Mouse (Mus musculus): ENCODE measurements around the gene Dmkn. TPM values are rescaled to one million over a fixed set of nuclear protein-coding genes. Genes with fewer than 3 reads are reported as not detected.
A peak's percentile ranks its signal among the peaks of the same experiment; 100 is the strongest.

The Dmkn gene
- polyA plus RNA-seq, 1 experiment = 4.5 TPM

GRCm38 (mm10) chr7:30758853-30759252, 4.7 kb upstream of the Dmkn start:
- no peak for DNase-seq (ENCODE audit: extremely low spot score in 1 of 2, low spot score in 1 of 2)

GRCm38 (mm10) chr7:30761769-30762352, 1.7 kb upstream of the Dmkn start:
- DNase-seq (ENCODE audit: extremely low spot score in 1 of 2, low spot score in 1 of 2) = no peak

DNA sequence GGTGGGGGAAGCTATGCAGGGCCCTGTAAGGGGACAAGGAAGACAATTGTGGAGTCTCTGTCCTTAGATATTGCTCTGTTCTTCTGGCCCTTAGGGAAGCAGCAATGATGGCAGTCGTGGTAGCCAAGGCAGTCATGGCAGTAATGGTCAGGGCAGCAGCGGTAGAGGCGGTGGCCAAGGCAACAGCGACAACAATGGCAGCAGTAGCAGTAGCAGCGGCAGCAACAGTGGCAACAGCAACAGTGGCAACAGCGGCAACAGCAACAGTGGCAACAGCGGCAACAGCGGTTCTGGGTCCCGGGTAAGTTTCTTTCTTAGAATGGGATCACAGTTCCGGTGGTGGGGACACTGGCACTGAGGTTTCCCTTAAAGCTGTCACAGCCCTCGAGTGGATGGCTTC, 1.6 kb downstream of the Dmkn start:
- no peak for DNase-seq (ENCODE audit: extremely low spot score in 1 of 2, low spot score in 1 of 2)

- no peak for DNase-seq (ENCODE audit: extremely low spot score in 1 of 2, low spot score in 1 of 2)
Measured at GRCm38 (mm10) chr7:30766408-30766807, 2.9 kb downstream of the Dmkn start.

DNA sequence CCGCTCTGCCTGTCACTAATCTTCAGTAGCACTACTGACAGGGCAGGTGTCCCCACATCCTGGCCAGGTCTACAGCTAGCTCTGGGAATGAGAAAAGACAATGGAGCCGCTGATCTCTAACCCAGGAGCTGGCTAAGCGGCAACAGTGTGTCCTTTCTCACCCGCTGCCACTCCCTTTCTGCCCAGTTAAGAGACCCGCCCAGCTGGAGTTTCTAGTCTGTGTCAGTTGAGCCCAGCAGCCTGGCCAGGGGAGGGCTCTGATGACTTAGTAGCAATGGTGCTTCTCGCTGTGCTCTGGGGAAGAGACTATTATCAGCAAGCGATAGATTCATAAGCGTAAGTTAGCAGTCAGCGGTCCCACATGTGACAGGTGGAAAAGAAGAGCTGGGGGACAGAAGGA, 5.7 kb downstream of the Dmkn start:
- no peak for DNase-seq (ENCODE audit: extremely low spot score in 1 of 2, low spot score in 1 of 2)

- DNase-seq (ENCODE audit: extremely low spot score in 1 of 2, low spot score in 1 of 2) = peak in 1 of 2 experiments; percentile 45
Measured at GRCm38 (mm10) chr7:30776104-30776503, 12.5 kb downstream of the Dmkn start.

DNA sequence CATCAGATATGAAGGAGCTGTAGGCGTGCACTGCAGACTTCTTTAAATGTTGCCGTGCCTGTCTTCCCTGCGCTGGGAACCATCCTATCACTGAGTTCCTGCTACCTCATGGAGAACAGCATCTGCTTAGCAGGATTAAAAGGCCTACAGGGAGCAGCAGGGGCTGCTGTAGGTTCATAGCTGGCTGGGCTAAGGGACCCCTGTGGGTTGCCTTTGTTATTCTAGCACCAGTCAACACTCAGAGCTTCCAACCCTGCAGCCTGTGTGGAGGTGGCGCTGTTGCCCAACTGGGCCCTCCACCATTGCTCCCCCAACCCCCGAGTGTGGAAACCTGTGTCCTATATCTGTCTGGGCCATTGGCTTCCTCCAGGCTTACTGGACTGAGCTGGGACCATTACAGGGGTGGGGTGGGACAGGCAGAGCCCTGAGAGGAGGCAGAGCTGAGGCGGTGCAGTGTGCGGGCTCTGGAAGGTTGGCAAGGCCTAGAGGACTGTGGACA, 13.6 kb downstream of the Dmkn start:
- DNase-seq (ENCODE audit: extremely low spot score in 1 of 2, low spot score in 1 of 2) = no peak

DNA sequence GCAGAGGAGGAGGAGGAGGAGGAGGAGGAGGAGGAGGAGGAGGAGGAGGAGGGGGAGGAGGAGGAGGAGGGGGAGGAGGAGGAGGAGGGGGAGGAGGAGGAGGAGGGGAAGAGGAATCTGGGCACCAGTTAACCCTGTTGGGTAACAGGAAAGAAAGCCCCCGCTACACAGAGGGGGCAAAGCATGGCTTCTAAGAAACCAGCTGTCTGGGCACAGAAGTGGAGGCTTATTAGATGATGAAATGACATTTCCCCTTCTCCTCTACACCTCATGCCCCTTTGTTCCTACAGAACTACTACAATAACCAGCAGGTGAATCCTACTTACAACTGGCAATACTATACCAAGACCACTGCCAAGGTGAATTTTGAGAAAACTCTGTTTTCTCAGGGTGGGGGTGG, 14.4 kb downstream of the Dmkn start:
- no peak for DNase-seq (ENCODE audit: extremely low spot score in 1 of 2, low spot score in 1 of 2)

- no peak for DNase-seq (ENCODE audit: extremely low spot score in 1 of 2, low spot score in 1 of 2)
Measured at GRCm38 (mm10) chr7:30781792-30782191, 18.2 kb downstream of the Dmkn start.

GRCm38 (mm10) chr7:30782658-30783057, 19.1 kb downstream of the Dmkn start:
- DNase-seq (ENCODE audit: extremely low spot score in 1 of 2, low spot score in 1 of 2) = no peak

- DNase-seq (ENCODE audit: extremely low spot score in 1 of 2, low spot score in 1 of 2) = no peak
Measured at GRCm38 (mm10) chr7:30785154-30785553, 21.6 kb downstream of the Dmkn start.

DNA sequence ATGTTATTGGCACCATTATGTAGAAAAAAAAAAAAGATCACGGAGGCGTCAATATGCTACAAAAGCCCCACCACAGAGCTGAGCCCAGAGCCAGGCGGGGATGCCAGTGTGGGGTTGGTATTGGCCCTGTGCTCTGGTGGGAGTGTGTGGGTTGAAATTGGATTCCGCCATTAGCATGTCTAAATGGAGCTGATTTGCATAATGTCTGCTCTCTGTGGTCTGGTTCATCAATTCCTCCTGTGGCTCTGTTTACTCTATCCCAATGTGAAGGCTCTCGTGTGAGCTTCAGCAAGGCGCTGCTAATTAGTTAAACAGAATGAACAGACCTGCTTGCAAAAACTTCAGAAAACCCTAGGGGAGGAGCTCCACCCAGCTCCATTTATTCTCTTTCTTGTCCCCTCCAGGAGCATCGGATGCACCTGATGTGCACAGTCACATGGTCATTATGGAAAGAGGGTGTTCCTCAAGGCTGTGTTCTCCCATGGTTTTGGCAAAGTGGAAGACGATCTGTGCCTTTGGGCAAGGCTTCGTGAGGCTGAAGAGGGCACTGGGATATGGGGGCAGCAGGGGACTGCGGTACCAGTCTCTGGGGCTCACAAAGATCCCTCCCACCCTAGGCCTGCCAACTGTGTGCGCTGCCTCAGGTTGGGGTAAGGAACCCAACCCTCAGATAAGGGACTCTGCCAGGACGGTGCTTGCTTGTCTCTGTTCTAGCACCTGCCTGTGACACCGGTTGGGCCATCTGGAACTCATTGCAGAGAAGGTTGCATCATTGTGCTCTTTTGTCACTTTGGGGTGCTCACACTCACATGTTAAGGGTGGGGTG, 22.4 kb downstream of the Dmkn start:
- DNase-seq (ENCODE audit: extremely low spot score in 1 of 2, low spot score in 1 of 2) = peak in 1 of 2 experiments; percentile 36

- no peak for DNase-seq (ENCODE audit: extremely low spot score in 1 of 2, low spot score in 1 of 2)
Measured at GRCm38 (mm10) chr7:30787377-30788022, 23.9 kb downstream of the Dmkn start, which contains the start of gene Krtdap. Gene Krtdap, plus strand, starts transcription at chr7:30787896.

DNA sequence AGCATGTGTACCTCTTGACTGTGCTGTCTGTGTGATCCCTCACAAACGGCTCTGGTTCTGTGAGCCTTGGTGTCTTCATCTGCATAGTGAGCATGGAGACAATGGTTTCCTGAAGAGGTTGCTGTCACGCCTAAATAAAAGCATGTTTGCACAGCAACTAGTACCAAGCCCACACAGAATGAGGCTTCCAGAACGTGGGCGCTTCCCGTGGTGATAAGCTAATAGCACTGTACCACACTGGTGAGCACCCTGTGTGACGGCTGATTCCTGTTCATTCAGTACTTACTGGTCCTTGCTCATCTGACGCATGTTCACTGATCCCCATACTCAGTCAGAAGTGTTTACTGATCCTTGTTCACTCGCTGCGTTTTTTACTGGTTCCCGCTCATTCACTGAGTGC, 26.6 kb downstream of the Dmkn start:
- no peak for DNase-seq (ENCODE audit: extremely low spot score in 1 of 2, low spot score in 1 of 2)

GRCm38 (mm10) chr7:30791921-30792320, 28.4 kb downstream of the Dmkn start:
- DNase-seq (ENCODE audit: extremely low spot score in 1 of 2, low spot score in 1 of 2) = no peak

- no peak for DNase-seq (ENCODE audit: extremely low spot score in 1 of 2, low spot score in 1 of 2)
Measured at GRCm38 (mm10) chr7:30794921-30795320, 31.4 kb downstream of the Dmkn start.

- DNase-seq (ENCODE audit: extremely low spot score in 1 of 2, low spot score in 1 of 2) = peak; percentile 13 to 61
Measured at GRCm38 (mm10) chr7:30796790-30797189, 33.2 kb downstream of the Dmkn start.

DNA sequence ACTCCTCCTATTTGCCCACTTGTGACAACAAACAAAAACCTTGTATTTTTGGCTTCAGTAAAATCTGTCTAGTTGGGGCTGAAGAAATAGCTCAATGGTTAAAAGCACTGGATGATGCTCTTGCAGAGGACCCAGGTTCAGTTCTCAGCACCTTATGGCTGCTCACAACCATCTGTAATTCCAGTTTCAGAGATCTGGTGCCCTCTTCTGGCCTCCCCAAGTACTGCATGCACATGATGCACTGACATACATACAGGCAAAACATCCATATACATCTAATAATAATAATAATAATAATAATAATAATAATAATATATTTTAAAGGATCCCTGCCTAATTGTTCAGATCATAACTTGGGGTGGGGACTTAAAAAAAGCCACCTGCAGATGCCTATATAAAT, 37.1 kb downstream of the Dmkn start:
- no peak for DNase-seq (ENCODE audit: extremely low spot score in 1 of 2, low spot score in 1 of 2)

DNA sequence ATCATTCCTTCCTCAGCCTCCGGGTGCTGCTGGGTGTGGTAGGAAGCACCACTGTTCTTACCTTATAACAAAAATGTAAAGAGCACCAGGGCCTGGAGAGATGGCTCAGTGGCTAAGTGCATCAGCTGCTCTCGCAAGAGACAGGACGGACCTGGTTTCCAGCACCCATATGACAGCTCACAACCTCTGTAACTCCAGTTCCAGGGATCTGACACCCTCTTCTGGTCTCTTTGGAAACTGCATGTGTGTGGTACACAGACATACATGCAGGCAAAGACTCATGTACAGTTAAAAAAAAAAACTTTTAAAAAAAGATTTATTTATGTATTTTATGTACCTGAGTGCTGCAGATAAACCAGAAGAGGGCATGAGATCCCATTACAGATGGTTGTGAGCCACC, 39.7 kb downstream of the Dmkn start:
- DNase-seq (ENCODE audit: extremely low spot score in 1 of 2, low spot score in 1 of 2) = no peak

DNA sequence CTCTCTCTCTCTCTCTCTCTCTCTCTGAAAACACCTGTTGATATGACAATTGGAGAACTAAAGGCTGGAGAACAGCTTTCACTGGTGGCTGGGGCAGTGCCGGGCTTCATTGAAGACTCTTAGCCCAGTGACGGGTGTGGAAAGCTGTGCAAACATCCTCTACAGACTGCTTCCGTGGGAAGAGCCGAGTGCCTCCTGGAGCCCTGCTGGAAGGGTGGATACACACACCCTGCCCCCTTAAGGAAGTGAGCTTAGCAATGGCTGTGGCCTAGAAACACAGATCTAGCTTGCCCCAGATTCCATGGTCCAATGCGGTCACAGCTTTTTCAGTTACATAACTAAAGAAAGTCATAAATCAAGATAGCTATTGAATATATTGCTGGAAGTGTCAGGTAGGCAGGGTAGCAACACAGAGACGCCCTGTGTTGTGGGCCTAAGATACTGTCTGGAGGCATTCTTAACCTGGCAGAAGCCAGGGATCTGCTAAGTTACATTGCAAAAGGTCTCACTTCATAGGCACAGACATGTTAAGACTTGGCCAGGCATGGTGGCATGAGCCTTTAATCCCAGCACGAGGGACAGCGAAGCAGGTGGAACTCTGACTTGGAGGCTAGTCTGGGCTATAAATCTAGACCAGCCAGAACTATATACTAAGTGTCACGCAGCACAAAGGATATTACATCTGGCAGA, 40.6 kb downstream of the Dmkn start:
- DNase-seq (ENCODE audit: extremely low spot score in 1 of 2, low spot score in 1 of 2) = no peak

GRCm38 (mm10) chr7:30805924-30806323, 42.4 kb downstream of the Dmkn start:
- DNase-seq (ENCODE audit: extremely low spot score in 1 of 2, low spot score in 1 of 2) = no peak

Measured in frontal cortex, adult 2 months (tissue).